Mouse (Mus musculus) spleen, postnatal 10 days (tissue): Measurements from ENCODE around the gene Asb4.
A peak's percentile ranks its signal among the peaks of the same experiment; 100 is the strongest.

Experiments used
- DNase-seq, 2 experiments: peaks; one replicate each; pipeline ENCODE4 v3.0.0; 2021 to 2022; ENCODE audit warnings: low spot score in 2 of 2

Asb4 gene

DNA sequence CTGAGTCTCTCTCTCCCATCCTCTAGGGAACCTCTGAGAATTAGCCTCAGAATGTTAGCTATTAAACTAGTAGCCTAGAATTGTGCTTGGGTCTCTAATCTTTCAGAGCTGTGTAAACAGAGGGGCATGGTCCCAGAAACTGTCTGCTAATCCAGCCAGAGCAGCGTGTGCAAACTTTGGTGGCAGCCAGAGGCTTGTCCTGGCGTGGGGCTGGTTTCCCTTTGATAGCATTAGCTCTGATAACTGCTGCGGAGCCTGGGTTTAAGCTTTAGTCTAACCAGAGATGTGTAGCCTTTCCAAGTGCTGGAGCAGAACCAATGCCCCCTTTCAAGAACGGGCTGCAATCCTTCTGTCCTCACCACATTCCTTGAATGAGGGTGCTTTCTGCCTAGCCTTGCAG is 11.8 kb downstream of the Asb4 start:
- DNase-seq, result no peak

DNA sequence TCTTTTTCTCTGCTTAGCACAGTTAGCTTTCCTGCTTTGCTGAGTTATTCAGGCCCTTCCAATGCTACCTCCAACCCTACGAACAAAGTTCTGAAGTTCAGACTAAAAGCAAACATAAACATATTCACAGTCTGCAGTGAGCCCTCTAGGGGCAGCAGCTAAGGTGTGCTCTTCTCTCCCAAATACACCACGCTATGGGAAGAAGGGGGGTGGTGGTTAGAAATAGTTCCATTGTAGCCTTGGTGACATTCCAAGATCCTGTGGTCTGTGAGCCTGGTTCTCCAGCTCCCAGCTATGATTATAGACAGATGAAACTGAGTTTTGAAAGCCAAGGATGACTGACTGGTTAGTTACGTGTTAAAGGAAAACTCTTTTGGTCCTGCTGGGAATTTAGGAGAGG is 13.6 kb downstream of the Asb4 start:
- no peak for DNase-seq

DNA sequence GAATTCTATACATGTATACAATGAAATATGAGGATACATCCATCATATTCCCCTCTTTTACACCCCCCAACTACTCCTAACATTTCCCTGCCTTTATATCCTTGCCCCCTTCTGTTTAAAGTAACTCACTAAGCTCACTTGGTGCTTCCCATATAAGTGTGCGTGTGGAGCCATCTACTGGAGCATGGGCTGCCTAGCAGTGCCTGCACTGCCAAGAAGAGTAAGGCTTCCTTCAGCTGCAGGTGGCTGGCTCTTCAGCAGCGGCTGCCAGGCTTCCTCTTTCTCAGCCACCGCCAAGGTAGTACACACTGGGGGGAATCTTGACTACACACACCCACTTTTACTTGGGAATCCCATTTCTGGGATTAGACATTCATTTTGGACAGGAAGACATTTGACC is 18.2 kb downstream of the Asb4 start:
- DNase-seq, result peak in 1 of 2 experiments; percentile 61

DNA sequence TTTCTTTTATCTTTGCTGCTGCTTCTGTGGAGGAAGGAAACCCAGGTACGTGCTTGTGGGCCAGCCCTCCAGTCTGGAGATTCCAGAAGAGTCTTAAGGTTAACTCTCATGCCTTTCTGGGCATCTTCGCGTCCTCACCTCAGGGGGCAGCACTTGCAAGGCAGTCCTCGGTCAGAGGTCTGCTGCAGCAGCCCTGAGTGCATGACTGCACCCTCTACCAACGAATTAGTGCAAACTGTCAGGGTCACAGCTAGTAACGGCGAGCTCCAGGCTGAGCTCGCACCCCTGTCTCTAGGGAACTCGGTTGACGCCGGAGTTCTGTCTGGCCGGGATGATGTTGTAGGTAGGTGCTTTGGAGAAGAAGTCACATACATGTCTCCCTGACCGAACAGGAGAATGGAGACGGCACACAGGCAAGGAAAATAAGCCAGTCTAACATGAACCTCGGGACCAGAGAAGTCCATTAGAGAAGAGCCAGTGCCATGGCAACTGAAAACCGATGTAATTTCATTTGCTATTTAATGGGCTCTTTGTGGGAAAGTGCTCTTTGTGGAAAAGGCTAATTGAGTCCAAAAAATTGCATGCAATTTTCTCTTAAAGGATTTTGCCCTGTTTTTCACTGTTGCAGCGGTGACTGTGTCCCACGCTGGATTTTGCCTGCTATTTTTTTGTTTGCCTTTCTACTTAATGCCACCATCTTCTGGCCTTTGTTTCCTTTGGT is 20.1 kb downstream of the Asb4 start:
- no peak for DNase-seq

DNA sequence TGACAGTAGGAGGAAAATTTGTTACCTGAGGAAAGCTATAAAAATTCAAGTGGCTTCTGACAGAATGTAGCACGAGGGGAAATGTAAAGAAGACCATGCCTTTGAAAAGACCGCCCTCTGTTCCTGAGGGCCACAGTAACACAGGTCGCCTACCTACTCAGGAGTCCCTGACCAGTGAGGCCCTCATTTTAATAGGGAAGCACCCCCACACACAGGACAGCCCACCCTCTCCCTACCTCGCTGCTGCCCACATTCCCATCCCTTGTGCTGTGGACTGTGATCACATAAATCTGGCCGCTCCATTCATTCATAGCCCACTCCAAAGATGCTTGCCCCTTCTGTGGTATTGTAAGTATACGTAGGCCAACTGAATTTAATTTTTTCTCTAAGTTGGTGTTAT is 20.8 kb downstream of the Asb4 start:
- DNase-seq, result no peak

DNA sequence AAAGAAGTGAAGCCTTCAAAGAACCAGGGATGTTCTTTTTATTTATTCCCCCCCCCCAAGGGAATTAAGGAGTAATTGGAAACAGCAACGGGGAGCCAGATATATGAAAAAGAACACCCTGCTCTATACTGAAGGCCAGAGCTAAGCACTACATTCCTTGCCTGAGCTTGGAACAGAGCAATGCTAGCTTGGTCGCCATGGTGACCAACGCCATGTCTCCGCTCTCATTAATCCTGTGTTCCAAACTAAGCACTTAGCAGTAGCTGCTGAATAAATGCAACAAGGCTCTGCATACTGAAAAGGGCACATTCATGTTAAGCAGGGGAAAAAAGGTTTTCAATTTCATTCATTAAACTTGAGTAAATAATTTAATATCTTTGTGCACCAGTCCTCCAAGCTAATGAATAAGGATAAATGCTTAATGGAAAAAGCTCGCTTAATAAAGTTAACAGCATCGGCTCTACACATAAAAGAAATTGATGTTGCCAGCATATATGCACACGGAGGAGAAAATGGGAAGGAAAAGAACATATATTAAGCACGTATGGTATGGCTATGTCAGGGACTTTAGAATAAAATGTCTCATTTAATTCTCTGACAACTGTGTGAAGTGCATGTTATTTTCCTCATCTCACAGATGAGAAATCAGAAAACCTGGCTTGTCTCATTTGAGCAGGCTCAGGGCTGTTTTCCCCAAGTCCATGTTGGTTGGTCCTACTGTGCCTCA is 25.4 kb downstream of the Asb4 start:
- no peak for DNase-seq

DNA sequence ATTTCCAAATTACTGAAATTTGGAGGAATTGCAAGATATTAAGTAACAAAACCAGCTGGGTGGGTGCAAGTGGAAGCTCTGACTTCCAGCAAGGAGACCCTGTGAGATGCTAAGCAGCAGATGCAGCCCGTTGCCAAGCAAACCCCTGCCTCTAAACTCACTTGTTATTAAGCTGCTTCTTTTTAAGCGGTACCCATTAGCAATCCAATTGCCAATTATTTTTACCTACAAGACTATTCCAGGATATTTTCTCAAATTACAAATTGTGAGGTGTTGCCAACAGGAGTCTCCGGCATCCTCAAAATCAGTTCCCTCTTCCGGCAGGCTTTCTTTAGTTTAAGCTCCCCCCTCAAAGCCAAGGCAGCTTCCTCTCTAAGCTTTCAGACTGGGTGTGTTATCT is 26.5 kb downstream of the Asb4 start:
- DNase-seq, result no peak

DNA sequence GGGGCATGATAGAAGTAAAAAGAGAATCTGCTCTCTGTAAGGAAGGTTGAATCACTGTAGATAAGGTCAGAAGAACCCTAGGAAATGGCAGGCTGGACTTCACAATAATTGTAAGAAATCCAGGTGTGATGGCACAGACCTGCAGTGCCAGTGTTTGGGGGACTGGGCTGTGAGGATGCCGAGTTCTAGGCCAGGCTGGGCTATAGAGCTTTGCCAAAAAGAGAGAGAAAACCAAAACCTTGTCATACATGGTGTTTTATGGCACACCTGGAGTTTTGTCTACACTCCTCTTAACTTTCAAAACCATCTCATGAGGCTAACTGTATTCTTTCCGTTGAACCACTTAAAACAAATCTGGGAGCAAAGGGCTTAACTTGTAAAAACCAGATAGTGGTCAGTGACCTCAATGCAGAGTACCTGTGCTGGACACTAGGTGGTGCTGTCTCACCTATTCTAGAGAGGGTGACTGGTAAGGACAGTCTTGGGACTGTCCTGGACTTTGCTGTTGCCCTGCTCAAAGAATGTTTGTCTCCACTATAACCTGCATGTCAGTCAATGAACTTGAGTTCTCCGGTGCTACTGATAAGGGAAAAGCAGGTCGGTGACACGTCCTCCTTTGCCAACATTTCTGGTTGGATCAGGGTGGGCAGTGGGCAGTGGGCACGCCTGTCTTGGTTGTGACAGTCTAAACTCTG is 27.7 kb downstream of the Asb4 start:
- peak; percentile 35 to 72 for DNase-seq

DNA sequence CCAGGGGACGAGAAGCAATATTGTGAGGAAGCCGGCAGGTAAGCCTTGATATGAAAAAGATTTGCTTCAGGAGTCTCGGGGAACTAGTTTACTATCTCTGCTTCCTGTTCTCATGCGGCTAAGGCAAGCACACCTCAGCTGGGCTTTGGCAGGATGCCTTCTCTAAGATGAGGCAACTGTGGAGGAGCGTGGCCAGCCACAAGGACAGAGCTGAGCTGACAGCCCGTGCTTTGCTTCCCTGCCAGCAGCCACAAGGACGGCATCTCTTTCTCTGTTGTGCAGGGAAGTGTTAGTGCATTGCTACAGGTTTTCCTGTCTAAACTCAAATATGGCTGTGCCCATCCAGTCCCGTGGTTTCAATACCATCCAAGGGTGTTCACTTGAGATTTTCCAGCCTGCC is 30.1 kb downstream of the Asb4 start:
- DNase-seq, result peak in 1 of 2 experiments; percentile 20

DNA sequence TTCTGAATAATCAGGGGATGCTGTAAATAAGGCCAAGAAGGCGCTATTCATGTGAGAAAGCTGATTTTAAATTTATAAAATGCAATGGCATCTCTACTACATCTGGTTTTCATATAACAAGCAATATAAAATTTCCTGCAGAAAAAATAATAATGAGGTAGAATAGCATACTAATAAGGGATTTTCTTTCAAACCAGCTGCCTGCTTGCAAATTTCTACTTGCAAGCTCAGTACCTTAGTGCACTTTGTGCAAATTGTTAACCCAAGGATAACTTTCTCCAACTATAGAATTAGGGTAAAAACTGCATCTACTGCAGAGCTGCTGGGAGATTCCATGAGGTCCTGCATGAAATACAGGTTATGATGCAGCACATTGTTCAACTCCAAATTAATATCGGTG is 38.3 kb downstream of the Asb4 start:
- DNase-seq, result no peak

DNA sequence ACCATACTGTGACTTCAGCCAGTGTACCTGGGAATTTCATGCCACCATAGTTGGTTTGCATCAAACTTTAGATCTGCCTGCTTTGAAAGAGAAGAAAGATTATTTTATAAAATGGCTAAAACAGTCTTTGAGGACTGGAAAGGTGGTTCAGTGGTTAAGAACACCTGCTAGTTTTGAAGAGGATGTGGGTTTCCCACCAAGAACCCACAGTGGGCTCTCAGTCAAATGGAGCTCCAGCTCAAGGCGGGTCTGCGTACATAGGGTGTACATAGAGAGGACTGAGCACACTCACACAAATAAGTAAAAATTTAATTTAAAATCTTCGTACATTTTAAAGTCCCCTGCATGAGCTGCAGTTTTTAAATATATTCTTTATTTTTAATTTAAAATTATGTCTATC is 39.2 kb downstream of the Asb4 start:
- DNase-seq, result no peak

DNA sequence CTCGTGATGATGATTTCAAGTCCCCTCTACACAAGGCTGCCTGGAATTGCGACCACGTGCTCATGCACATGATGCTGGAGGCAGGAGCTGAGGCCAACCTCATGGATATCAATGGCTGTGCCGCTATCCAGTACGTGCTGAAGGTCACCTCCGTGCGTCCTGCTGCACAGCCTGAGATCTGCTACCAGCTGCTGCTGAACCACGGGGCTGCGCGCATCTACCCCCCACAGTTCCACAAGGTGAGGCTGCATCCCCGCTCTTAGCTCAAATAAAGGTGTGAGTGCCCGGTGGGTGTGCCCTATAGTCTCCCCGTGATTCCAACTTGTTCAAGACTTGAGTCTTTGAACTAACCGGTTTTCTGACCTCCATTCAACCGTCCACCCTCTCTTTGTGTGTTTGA is 40.4 kb downstream of the Asb4 start:
- DNase-seq, result no peak

DNA sequence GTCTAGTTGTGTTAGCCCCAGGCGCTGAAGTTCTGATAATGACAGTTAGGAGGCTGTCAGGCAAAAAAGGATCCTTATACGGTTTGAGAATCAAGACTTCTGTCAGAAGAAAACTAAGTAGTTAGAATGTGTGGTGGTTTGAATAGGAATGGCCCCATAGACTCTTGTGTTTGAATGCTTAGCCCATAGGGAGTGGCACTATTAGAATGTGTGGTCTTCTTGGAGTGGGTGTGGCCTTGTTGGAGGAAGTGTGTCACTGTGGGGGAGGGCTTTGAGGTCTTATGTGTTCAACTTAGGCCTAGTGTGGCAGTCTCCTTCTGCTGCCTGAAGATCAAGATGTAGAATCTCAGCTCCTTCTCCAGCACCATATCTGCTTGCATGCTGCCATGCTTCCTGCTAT is 43.8 kb downstream of the Asb4 start:
- DNase-seq, result no peak

DNA sequence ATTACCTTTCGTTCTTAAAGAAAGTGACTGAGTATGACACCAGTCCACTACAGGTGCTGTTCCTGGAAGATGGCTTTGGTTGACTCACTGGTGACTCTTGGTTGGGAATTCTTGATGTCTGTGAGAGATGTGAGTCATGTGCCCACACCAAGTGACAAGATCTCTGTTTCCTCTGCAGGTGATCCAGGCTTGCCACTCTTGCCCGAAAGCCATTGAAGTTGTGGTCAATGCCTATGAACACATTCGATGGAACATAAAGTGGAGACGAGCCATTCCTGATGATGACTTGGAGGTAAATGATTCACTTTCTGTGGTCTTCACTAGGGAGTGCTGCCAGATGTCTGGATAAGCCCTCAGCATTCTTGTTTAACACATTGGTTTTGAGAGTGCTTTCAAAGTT is 46.4 kb downstream of the Asb4 start:
- DNase-seq, result no peak

DNA sequence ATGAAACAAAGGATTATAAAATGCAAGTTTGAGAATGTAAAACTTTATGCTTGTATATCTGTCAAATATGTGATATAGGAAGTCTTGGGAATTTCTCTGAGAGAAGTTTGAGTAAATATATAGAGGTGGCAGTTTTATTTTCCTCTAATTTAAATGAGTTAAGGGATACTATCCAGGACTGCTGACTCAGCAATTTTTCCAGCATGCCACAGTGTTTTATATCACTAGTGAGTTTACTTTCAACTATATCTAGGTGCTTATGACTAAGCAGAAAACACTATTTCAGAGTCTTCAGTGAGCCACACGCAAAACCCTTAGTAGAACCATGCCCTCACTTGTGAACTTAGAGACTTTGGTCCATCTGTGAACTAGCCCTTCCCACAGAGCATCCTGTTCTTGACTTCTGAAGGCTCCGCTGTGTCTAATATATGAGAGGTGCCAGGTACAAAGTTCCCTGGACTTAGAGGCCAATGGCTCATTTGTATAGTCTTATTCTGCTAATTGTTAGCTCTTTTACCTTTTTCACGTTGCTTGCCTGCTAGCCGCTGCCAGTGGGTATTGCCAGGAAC is 46.9 kb downstream of the Asb4 start:
- no peak for DNase-seq

DNA sequence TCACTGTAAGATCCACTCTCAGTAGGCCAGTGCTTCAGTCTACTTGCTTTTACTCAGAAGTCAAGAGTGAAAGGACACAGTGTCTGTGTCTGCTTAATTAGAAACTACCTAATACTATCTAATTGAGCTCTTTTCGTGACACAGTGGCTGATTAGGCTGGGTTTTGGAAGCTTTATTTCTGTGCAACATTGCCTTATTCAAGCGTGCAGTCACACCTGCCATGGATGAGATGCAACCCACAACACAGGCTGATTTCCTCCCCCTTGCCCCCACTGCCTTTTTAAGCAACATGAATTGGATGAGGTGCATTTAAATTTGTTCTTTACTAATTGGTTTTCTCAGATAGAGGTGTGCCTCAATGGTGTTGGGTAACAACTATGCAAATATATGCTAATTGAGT is 50.7 kb downstream of the Asb4 start:
- DNase-seq, result no peak

DNA sequence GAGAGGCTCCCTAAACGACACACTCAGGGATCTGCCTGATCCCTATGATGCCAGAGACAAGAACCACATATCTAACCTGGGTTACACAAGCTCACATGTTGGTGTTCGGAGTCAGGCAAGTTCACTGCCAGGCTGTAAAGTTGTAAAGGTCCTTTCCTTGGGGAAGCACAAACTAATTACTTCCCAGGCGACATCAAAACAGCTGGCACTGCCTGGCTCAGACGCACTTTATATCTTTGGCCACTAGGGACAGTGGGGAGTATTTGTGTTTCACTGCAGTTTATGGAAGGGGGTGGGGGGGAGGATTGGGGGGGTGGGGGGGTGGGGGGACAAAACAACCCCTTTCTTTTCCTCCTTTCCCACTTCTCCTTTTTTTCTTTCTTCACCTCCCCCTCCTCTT is 54.6 kb downstream of the Asb4 start:
- no peak for DNase-seq

DNA sequence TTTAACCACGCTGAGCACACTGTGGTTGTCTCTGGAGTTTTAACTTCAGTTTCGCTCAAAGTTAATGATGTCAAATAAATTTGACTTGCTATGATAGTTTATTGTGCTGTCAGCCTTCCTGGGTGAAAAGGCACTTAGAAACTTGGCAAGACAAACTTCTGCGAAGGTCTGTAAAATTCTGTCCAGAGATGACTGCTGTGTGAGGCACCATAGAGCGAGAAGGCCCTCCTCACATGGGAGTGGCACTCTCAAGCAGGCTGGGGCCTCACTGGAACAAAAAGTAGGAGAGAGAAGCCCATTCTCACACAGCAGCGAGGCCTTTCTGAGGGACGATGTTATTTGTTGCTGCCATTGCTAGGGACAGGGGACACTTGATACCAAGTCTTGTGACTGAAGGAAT is 58.0 kb downstream of the Asb4 start:
- DNase-seq, result no peak

DNA sequence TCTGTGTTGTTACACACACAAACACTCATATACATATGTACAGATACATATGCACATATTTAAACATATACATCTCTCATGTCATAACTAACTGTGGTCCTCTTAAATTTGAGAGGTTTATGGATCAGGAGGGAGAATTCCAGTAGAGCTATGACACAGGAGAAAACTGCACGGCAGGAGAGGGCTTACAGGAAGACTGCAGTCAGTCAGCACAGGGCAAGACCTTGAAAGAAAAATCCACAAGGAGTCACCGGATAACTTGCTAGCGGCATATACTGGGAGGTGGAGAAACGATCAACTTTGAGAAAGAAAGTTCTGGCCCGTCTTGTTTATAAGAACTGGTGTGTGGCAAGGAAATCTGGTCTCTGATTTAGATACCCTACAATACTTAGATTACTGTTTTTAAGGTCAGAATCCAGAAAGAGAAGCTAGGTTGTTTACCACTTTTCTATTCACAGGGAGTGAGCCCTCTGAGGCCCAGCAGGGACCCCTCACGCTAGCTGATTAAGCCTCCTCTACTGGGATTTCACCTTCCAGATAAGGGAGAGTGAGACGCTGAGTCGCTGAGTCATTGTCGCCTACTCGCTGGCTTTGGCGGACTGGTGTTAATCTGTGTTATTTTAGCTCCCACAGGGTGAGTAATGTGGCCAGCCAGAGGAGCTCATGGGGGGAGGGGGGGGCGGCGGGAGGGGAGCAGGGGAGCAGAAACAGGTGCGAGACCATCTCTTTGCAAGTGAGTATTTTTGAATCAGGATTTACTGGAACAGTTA is 59.3 kb downstream of the Asb4 start:
- no peak for DNase-seq

DNA sequence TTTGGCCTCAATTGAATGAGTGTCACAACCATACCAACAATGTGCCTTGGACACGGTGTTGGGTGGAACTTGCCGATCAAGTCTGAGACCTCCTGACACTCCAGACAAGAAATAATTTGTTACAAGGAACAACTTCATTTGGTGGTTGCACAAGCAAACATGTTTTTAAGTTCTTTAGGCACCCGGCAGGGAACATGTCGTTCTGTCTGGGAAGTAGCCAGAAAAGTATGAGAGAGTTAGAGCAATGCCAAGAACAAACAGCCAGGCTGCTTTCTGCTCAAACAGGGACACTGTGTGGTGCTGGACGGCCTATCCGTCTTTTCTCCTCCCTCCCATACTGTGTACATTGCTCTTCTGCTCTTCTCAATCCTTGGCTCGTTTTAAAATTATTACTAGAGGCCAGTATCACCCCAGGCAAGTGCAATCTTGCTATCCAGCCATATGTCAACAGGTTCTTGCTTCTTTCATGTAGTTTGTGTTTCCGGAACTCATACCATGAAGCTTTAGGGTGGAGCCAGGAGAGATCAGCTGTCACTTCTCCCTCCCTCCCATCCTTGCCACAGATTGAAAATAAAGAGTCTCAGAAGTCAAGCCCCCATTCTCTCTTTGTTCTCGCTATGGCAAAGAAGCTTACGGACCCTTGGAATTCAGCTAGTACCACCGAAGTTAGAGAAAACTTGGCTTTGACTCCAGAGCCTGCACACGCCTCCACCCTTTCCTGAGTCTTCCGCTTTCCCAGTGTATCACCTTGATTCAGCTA is 60.1 kb downstream of the Asb4 start:
- no peak for DNase-seq

DNA sequence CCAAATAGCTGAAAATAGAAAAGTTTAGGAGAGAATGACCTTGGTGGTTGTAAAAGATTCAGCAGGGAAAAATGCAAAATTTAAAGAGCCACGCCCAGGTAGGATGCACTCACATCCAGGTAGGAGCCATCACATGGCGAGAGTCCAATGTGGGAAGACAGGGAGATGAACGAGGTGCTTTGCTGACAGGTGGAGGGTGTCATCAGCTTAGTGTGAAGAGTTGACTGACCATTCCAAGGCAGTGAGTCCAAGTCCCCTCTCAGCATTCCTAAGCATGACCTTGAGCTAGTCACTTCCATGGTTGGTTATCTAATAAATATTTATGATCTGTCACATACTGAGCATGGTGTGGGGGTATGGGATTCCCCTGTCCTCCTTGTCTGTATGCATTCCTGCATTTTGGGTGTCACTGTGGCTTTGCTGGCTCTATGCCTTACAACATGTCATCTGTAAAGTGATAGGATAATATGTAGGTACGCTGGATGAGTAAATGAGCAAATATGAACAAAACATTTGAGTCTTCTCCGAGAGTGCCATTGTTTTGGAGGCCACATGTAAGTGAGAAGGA is 61.2 kb downstream of the Asb4 start:
- DNase-seq, result no peak
